14 mouse cellular contexts compared by ENCODE assay signal in the genomic region with DNA sequence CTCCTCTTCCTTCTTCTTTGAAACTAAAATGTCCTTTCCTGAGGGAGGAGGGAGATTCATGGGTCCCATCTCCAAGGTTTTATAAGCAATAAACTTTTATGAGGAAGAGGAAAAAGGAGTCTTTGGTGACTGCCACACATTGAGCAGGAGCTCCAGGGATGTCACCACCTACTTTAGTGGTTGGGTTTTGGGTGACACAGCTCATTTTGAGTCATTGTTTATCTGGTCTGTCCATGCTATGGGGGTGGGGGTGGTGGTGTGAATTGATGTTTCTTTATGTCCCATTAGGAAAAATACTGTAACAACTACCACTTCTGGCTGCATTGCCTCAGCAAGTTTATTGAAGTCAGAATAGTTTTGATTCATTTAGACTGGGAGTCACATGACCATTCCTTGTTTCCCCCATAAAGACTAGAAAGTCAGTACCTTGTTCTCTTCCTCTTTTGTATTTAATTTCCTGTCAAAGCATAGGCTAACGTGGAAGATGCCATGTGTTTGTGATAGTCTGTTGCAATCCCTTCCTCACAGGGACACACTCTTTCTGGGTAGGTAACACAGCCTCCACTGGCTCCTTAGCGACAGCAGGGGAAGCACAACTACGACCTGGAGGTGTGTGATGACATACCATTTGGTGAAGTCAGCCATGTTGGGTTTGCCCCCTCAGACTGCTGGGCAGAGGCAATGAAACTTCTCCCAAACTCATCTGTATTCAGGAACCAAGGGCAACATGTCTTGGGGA.
"Had no signal": no experiment of that assay in that cellular context is flagged by ENCODE, and none has a peak within 500 bp of the region (broad histone marks: within the 10 kb centered on the region; RNA-seq: fewer than 3 reads in every experiment).

No protein-coding gene starts in this region.

- H3K27ac ChIP-seq: limb, embryonic 15.5 days; liver, embryonic 12.5 days; lung, embryonic 15.5 days; macrophage; midbrain, embryonic 10.5 days; neural tube, embryonic 12.5 days had no signal

- ATAC-seq: liver, embryonic 12.5 days had no signal

- DNase-seq: kidney, adult 8-10 months; kidney, postnatal 36 days; layer of hippocampus, adult 9-11 months; layer of hippocampus, postnatal 36 days; lung, postnatal 14 days; midbrain, embryonic 14.5 days; retina, postnatal 1 day; thymus, postnatal 36 days had no signal

- H3K27me3 ChIP-seq: limb, embryonic 15.5 days; liver, embryonic 12.5 days; lung, embryonic 15.5 days; neural tube, embryonic 12.5 days had no signal

- H3K4me1 ChIP-seq: liver, embryonic 12.5 days had no signal

- H3K4me2 ChIP-seq: limb, embryonic 15.5 days; liver, embryonic 12.5 days; lung, embryonic 15.5 days; neural tube, embryonic 12.5 days had no signal

- H3K36me3 ChIP-seq: limb, embryonic 15.5 days; liver, embryonic 12.5 days; lung, embryonic 15.5 days; midbrain, embryonic 10.5 days; neural tube, embryonic 12.5 days had no signal

- H3K9me3 ChIP-seq: limb, embryonic 15.5 days; liver, embryonic 12.5 days; lung, embryonic 15.5 days; midbrain, embryonic 10.5 days; neural tube, embryonic 12.5 days had no signal

- H3K4me3 ChIP-seq: limb, embryonic 15.5 days; liver, embryonic 12.5 days; lung, embryonic 15.5 days; midbrain, embryonic 10.5 days; neural tube, embryonic 12.5 days had no signal

- H3K9ac ChIP-seq: limb, embryonic 15.5 days; liver, embryonic 12.5 days; lung, embryonic 15.5 days; neural tube, embryonic 12.5 days had no signal
